Mouse (Mus musculus) liver, embryonic 14.5 days (tissue): Measurements from ENCODE around the gene D930048N14Rik. TPM values are rescaled to one million over a fixed set of nuclear protein-coding genes. Genes with fewer than 3 reads are reported as not detected.

ENCODE experiments used
- ATAC-seq: fragments of 200-750 bp; cut with Nextera tagmentation; 2 replicates; pipeline ENCODE4 v1.8.0; 2017; ENCODE audit warnings: moderate number of reproducible peaks, mild to moderate bottlenecking, moderate library complexity; ENCODE audit not compliant: insufficient read depth
- DNase-seq, 3 experiments: peaks; one replicate each; pipeline ENCODE4 v3.0.0-alpha.2; 2012 to 2013; ENCODE audit warnings: low read depth in 3 of 3, low spot score in 3 of 3
- H3K27ac ChIP-seq: fragments of 300-500 bp; sonication (generic); 2 replicates; pipeline ENCODE4 v1.5.1; 2014; ENCODE audit warnings: moderate library complexity, mild to moderate bottlenecking, control low read depth, inconsistent platforms
- H3K27me3 ChIP-seq: fragments of 300-500 bp; sonication (generic); 2 replicates; pipeline ENCODE4 v1.6.1; 2014; ENCODE audit warnings: mild to moderate bottlenecking, low read length, moderate library complexity; ENCODE audit not compliant: control insufficient read depth, insufficient read depth
- H3K36me3 ChIP-seq: fragments of 300-500 bp; sonication (generic); replicated peaks from 2 replicates; pipeline ENCODE4 v1.6.1; 2014; ENCODE audit warnings: low read depth; ENCODE audit not compliant: control insufficient read depth, insufficient read depth
- H3K4me1 ChIP-seq, 2 experiments: fragments of 200-500 bp in 1 of 2; fragments of 300-500 bp in 1 of 2; sonication (generic) in 1 of 2; replicated peaks; 2 replicates each; pipeline ENCODE4 v1.6.1; 2012 to 2014; ENCODE audit warnings: antibody characterized with exemption in 1 of 2, inconsistent platforms in 1 of 2, low read length in 1 of 2; ENCODE audit not compliant: control insufficient read depth in 2 of 2, insufficient read depth in 2 of 2
- H3K4me2 ChIP-seq: fragments of 300-500 bp; sonication (generic); 2 replicates; pipeline ENCODE4 v1.6.1; 2014; ENCODE audit warnings: low read depth, mild to moderate bottlenecking, control low read depth, moderate library complexity
- H3K4me3 ChIP-seq, 2 experiments: fragments of 200-500 bp in 1 of 2; fragments of 300-500 bp in 1 of 2; sonication (generic) in 1 of 2; 2 replicates each; pipeline ENCODE4 v1.5.1; 2012 to 2014; ENCODE audit warnings: low read depth in 2 of 2, low read length in 2 of 2, mild to moderate bottlenecking in 2 of 2, control low read depth in 1 of 2, inconsistent platforms in 1 of 2, moderate library complexity in 1 of 2; ENCODE audit not compliant: insufficient read depth in 1 of 2
- H3K9ac ChIP-seq: fragments of 300-500 bp; sonication (generic); replicated peaks from 2 replicates; pipeline ENCODE4 v1.6.1; 2014; ENCODE audit warnings: mild to moderate bottlenecking, control low read depth, moderate library complexity
- H3K9me3 ChIP-seq: fragments of 300-500 bp; sonication (generic); 2 replicates; pipeline ENCODE4 v1.6.1; 2016; ENCODE audit warnings: low read length, mixed read lengths; ENCODE audit not compliant: control insufficient read depth
- CTCF ChIP-seq: IDR thresholded peaks from 2 replicates; pipeline ENCODE4 v1.5.1; 2016; ENCODE audit warnings: antibody characterized with exemption, low read depth, control low read depth
- EP300 ChIP-seq: IDR thresholded peaks from 2 replicates; pipeline ENCODE4 v1.6.1; 2016; ENCODE audit warnings: antibody characterized with exemption, low read depth
- WGBS: fragments of 180-500 bp; shearing (Covaris S2); extraction: QIAGEN DNeasy Blood & Tissue Kit; methylation state at CpG from one replicate; pipeline ENCODE4 v1.1.7; 2014; ENCODE audit not compliant: insufficient replicate concordance; 5-methylcytosine and 5-hydroxymethylcytosine counted together
- polyA plus RNA-seq, 2 experiments: library from polyadenylated mRNA; depleted of rRNA in 1 of 2; stranded (reverse) in 1 of 2; unstranded in 1 of 2; fragments of >200 nt; fragmentation: Nextera tagmentation in 1 of 2; extraction: Ambion mirVana in 1 of 2; gene quantifications; 2 replicates each; pipeline versions ENCODE4 v1.2.1 to v1.2.3; 2012 to 2014

D930048N14Rik gene
- polyA plus RNA-seq, 2 experiments: 0.28 to 1.0 TPM

DNA sequence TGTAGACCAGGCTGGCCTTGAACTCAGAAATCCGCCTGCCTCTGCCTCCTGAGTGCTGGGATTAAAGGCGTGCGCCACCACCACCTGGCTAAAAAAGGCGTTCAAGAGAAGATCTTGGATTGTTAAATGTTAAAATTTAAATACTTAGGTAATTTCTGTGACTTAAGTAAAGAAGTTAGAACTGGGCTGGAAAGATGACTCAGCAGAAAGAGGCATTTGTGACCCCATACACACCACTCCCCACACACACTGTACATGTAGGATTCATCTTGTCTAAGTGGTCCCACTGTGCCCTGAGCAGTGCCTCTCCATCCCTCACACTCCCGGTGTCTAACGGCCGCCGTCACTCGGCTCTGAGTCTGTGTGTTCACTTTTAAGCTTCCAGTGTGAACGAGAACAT lies 55.7 kb downstream of the D930048N14Rik start:
- no peak for DNase-seq
- TF ChIP-seq CTCF (no peak), EP300 (no peak)
- H3K36me3 ChIP-seq: peaks cover 26% of the 10 kb centered on the region
- no peaks in the 10 kb centered on the region for H3K9me3 ChIP-seq
- no peaks in the 10 kb centered on the region for H3K4me1 ChIP-seq
- no peak overlapping the region for H3K4me2 ChIP-seq
- no peaks in the 10 kb centered on the region for H3K27me3 ChIP-seq
- ATAC-seq: no peak
- 82% methylated on average over 10 of the region's 10 CpGs for WGBS
- no peak overlapping the region for H3K27ac ChIP-seq
- H3K4me3 ChIP-seq: no peak overlapping the region
- H3K9ac ChIP-seq: no peak overlapping the region

DNA sequence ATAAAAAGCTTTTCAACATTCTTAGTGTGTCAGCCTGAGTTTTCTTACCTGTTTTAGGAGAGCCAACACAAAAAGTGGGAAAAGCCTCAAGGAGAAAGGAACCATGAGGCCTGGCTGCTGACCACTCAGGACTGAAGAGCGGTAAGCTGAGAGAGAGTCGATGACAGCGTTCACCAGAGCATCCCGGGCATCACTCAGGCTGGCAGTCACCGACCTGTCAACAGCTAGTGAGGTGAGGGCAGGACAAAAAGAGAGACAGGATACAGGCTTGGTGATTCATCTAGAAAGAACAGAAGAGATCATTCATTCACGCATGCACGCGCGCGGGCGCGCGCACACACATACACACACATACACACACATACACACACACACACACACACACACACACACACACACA lies 56.3 kb downstream of the D930048N14Rik start:
- peaks cover 23% of the 10 kb centered on the region for H3K36me3 ChIP-seq
- DNase-seq: no peak

More for the DNA sequence above, 56.3 kb downstream of the D930048N14Rik start:
- WGBS: 94% methylated on average over 13 of the region's 13 CpGs
- H3K27ac ChIP-seq: no peak overlapping the region
- H3K4me3 ChIP-seq: no peak overlapping the region
- H3K4me2 ChIP-seq: no peak overlapping the region
- no peaks in the 10 kb centered on the region for H3K9me3 ChIP-seq
- TF ChIP-seq CTCF (no peak), EP300 (no peak)
- H3K4me1 ChIP-seq: no peaks in the 10 kb centered on the region
- ATAC-seq: no peak
- H3K9ac ChIP-seq: no peak overlapping the region
- H3K27me3 ChIP-seq: no peaks in the 10 kb centered on the region

Other genes with a start within 250 kb of the D930048N14Rik start
- gene Phykpl, start 66.2 kb upstream of the D930048N14Rik start, polyA plus RNA-seq (2012; rRNA removed): 7.3 and 10.1 TPM in 2 replicates
- 10.7 TPM in 2 replicates for gene Phykpl, start 66.2 kb upstream of the D930048N14Rik start, polyA plus RNA-seq (2014; fragmentation: Nextera tagmentation; extraction: Ambion mirVana)
- gene Hnrnpab, start 44.1 kb upstream of the D930048N14Rik start, polyA plus RNA-seq (2012; rRNA removed): 215 and 260 TPM in 2 replicates
- 220 and 252 TPM in 2 replicates for gene Hnrnpab, start 44.1 kb upstream of the D930048N14Rik start, polyA plus RNA-seq (2014; fragmentation: Nextera tagmentation; extraction: Ambion mirVana)
- gene Nhp2, start 31.2 kb upstream of the D930048N14Rik start, polyA plus RNA-seq (2012; rRNA removed): 64.1 and 78.3 TPM in 2 replicates
- 136 and 144 TPM in 2 replicates for gene Nhp2, start 31.2 kb upstream of the D930048N14Rik start, polyA plus RNA-seq (2014; fragmentation: Nextera tagmentation; extraction: Ambion mirVana)
- 15.2 and 15.6 TPM in 2 replicates for gene Rmnd5b, start 15.1 kb upstream of the D930048N14Rik start, polyA plus RNA-seq (2012; rRNA removed)
- 19.0 and 20.5 TPM in 2 replicates for gene Rmnd5b, start 15.1 kb upstream of the D930048N14Rik start, polyA plus RNA-seq (2014; fragmentation: Nextera tagmentation; extraction: Ambion mirVana)
- 1.2 TPM in 2 replicates for gene N4bp3, start 112 bp upstream of the D930048N14Rik start, polyA plus RNA-seq (2012; rRNA removed)
- gene N4bp3, start 112 bp upstream of the D930048N14Rik start, polyA plus RNA-seq (2014; fragmentation: Nextera tagmentation; extraction: Ambion mirVana): 1.7 and 1.8 TPM in 2 replicates
- 10.9 and 15.6 TPM in 2 replicates for gene 0610009B22Rik, start 37.9 kb downstream of the D930048N14Rik start, polyA plus RNA-seq (2012; rRNA removed)
- gene 0610009B22Rik, start 37.9 kb downstream of the D930048N14Rik start, polyA plus RNA-seq (2014; fragmentation: Nextera tagmentation; extraction: Ambion mirVana): 36.5 and 41.6 TPM in 2 replicates
- gene Sec24a, start 112.7 kb downstream of the D930048N14Rik start, polyA plus RNA-seq (2012; rRNA removed): 3.7 TPM in 2 replicates
- gene Sec24a, start 112.7 kb downstream of the D930048N14Rik start, polyA plus RNA-seq (2014; fragmentation: Nextera tagmentation; extraction: Ambion mirVana): 6.2 and 6.6 TPM in 2 replicates
- gene Sar1b, start 112.7 kb downstream of the D930048N14Rik start, polyA plus RNA-seq (2012; rRNA removed): 26.3 and 35.2 TPM in 2 replicates
- gene Sar1b, start 112.7 kb downstream of the D930048N14Rik start, polyA plus RNA-seq (2014; fragmentation: Nextera tagmentation; extraction: Ambion mirVana): 80.4 and 80.7 TPM in 2 replicates
- 0.63 and 0.77 TPM in 2 replicates for gene Jade2, start 206.7 kb downstream of the D930048N14Rik start, polyA plus RNA-seq (2012; rRNA removed)
- 0.42 and 0.46 TPM in 2 replicates for gene Jade2, start 206.7 kb downstream of the D930048N14Rik start, polyA plus RNA-seq (2014; fragmentation: Nextera tagmentation; extraction: Ambion mirVana)